Mouse (Mus musculus): ENCODE results near the gene Golga4. TPM values are rescaled to one million over a fixed set of nuclear protein-coding genes. Genes with fewer than 3 reads are reported as not detected.

The Golga4 gene
- polyA plus RNA-seq, 1 experiment from 2014 or later, result 54.2 TPM

GRCm38 (mm10) chr9:118530679-118531078 is 24.6 kb downstream of the Golga4 start:
- Histone ChIP-seq H3K4me2 (no peak overlapping the region), H3K27me3 (no peaks in the 10 kb centered on the region), H3K9ac (no peak overlapping the region), H3K36me3 (peaks cover 89% of the 10 kb centered on the region), H3K4me3 (no peak overlapping the region), H3K27ac (no peak overlapping the region), H3K9me3 (no peaks in the 10 kb centered on the region), H3K4me1 (no peaks in the 10 kb centered on the region)
- ATAC-seq (ENCODE audit: insufficient number of reproducible peaks, insufficient read depth, low FRiP score, low TSS enrichment, low read depth), result no peak
- 88% methylated on average over 6 of the region's 6 CpGs for WGBS

GRCm38 (mm10) chr9:118532516-118533205 is 26.6 kb downstream of the Golga4 start:
- Histone ChIP-seq H3K4me3 (no peak overlapping the region), H3K9ac (no peak overlapping the region), H3K9me3 (no peaks in the 10 kb centered on the region), H3K27me3 (no peaks in the 10 kb centered on the region), H3K36me3 (peaks cover 89% of the 10 kb centered on the region), H3K4me1 (no peaks in the 10 kb centered on the region), H3K27ac (no peak overlapping the region), H3K4me2 (no peak overlapping the region)
- ATAC-seq (ENCODE audit: insufficient number of reproducible peaks, insufficient read depth, low FRiP score, low TSS enrichment, low read depth), result no peak
- 82% methylated on average over 7 of the region's 7 CpGs for WGBS

- ATAC-seq (ENCODE audit: insufficient number of reproducible peaks, insufficient read depth, low FRiP score, low TSS enrichment, low read depth), result no peak
- H3K9ac ChIP-seq, result no peak overlapping the region
- H3K36me3 ChIP-seq, result peaks cover 87% of the 10 kb centered on the region
- H3K4me1 ChIP-seq, result no peaks in the 10 kb centered on the region
- H3K4me2 ChIP-seq, result no peak overlapping the region
- no peak overlapping the region for H3K4me3 ChIP-seq
- 89% methylated on average over 6 of the region's 6 CpGs for WGBS
- H3K9me3 ChIP-seq, result no peaks in the 10 kb centered on the region
- no peak overlapping the region for H3K27ac ChIP-seq
- H3K27me3 ChIP-seq, result no peaks in the 10 kb centered on the region
Measured at GRCm38 (mm10) chr9:118536946-118537345, 30.9 kb downstream of the Golga4 start.

- H3K4me2 ChIP-seq, result no peak overlapping the region
- ATAC-seq (ENCODE audit: insufficient number of reproducible peaks, insufficient read depth, low FRiP score, low TSS enrichment, low read depth), result no peak
- H3K27me3 ChIP-seq, result no peaks in the 10 kb centered on the region
- 84% methylated on average over 9 of the region's 9 CpGs for WGBS
- H3K4me1 ChIP-seq, result no peaks in the 10 kb centered on the region
- no peaks in the 10 kb centered on the region for H3K9me3 ChIP-seq
- peaks cover 88% of the 10 kb centered on the region for H3K36me3 ChIP-seq
- H3K4me3 ChIP-seq, result no peak overlapping the region
- no peak overlapping the region for H3K27ac ChIP-seq
- H3K9ac ChIP-seq, result no peak overlapping the region
Measured at GRCm38 (mm10) chr9:118537463-118538339, 31.6 kb downstream of the Golga4 start.

- peaks cover 76% of the 10 kb centered on the region for H3K36me3 ChIP-seq
- no peaks in the 10 kb centered on the region for H3K4me1 ChIP-seq
- H3K9me3 ChIP-seq, result no peaks in the 10 kb centered on the region
- H3K27me3 ChIP-seq, result no peaks in the 10 kb centered on the region
- H3K4me3 ChIP-seq, result no peak overlapping the region
- H3K27ac ChIP-seq, result no peak overlapping the region
- WGBS, result 91% methylated on average over 8 of the region's 8 CpGs
- ATAC-seq (ENCODE audit: insufficient number of reproducible peaks, insufficient read depth, low FRiP score, low TSS enrichment, low read depth), result no peak
- no peak overlapping the region for H3K9ac ChIP-seq
- no peak overlapping the region for H3K4me2 ChIP-seq
Measured at GRCm38 (mm10) chr9:118541851-118542250, 35.8 kb downstream of the Golga4 start.

- no peak overlapping the region for H3K27ac ChIP-seq
- no peaks in the 10 kb centered on the region for H3K4me1 ChIP-seq
- no peaks in the 10 kb centered on the region for H3K27me3 ChIP-seq
- ATAC-seq (ENCODE audit: insufficient number of reproducible peaks, insufficient read depth, low FRiP score, low TSS enrichment, low read depth), result no peak
- H3K36me3 ChIP-seq, result peaks cover 71% of the 10 kb centered on the region
- H3K9me3 ChIP-seq, result no peaks in the 10 kb centered on the region
- H3K4me2 ChIP-seq, result no peak overlapping the region
- H3K9ac ChIP-seq, result no peak overlapping the region
- no peak overlapping the region for H3K4me3 ChIP-seq
- WGBS, result 80% methylated on average over 6 of the region's 6 CpGs
Measured at GRCm38 (mm10) chr9:118545146-118545545, 39.1 kb downstream of the Golga4 start.

- H3K9ac ChIP-seq, result no peak overlapping the region
- H3K9me3 ChIP-seq, result no peaks in the 10 kb centered on the region
- peaks cover 61% of the 10 kb centered on the region for H3K36me3 ChIP-seq
Measured at GRCm38 (mm10) chr9:118548651-118549050, 42.6 kb downstream of the Golga4 start.

GRCm38 (mm10) chr9:118556951-118557780 is 51.1 kb downstream of the Golga4 start:
- peaks cover 82% of the 10 kb centered on the region for H3K36me3 ChIP-seq
- WGBS, result 88% methylated on average over 24 of the region's 24 CpGs
- H3K27ac ChIP-seq, result no peak overlapping the region

More at GRCm38 (mm10) chr9:118548651-118549050, 42.6 kb downstream of the Golga4 start:
- ATAC-seq (ENCODE audit: insufficient number of reproducible peaks, insufficient read depth, low FRiP score, low TSS enrichment, low read depth), result no peak
- no peak overlapping the region for H3K4me2 ChIP-seq
- H3K27me3 ChIP-seq, result no peaks in the 10 kb centered on the region
- 95% methylated on average over 12 of the region's 12 CpGs for WGBS
- H3K4me3 ChIP-seq, result no peak overlapping the region
- no peaks in the 10 kb centered on the region for H3K4me1 ChIP-seq
- no peak overlapping the region for H3K27ac ChIP-seq

GRCm38 (mm10) chr9:118563356-118563755 is 57.3 kb downstream of the Golga4 start:
- 94% methylated on average over 11 of the region's 11 CpGs for WGBS
- Histone ChIP-seq H3K4me1 (peaks cover 9% of the 10 kb centered on the region), H3K4me2 (no peak overlapping the region), H3K27me3 (no peaks in the 10 kb centered on the region), H3K9ac (no peak overlapping the region), H3K36me3 (peaks cover 94% of the 10 kb centered on the region), H3K9me3 (no peaks in the 10 kb centered on the region), H3K4me3 (no peak overlapping the region), H3K27ac (no peak overlapping the region)
- ATAC-seq (ENCODE audit: insufficient number of reproducible peaks, insufficient read depth, low FRiP score, low TSS enrichment, low read depth), result no peak

More at GRCm38 (mm10) chr9:118556951-118557780, 51.1 kb downstream of the Golga4 start:
- Histone ChIP-seq H3K9ac (no peak overlapping the region), H3K4me1 (no peaks in the 10 kb centered on the region), H3K9me3 (no peaks in the 10 kb centered on the region), H3K4me3 (no peak overlapping the region), H3K27me3 (no peaks in the 10 kb centered on the region), H3K4me2 (no peak overlapping the region)
- ATAC-seq (ENCODE audit: insufficient number of reproducible peaks, insufficient read depth, low FRiP score, low TSS enrichment, low read depth), result no peak

- Histone ChIP-seq H3K9me3 (no peaks in the 10 kb centered on the region), H3K9ac (no peak overlapping the region), H3K4me2 (no peak overlapping the region), H3K27me3 (no peaks in the 10 kb centered on the region), H3K4me1 (peaks cover 9% of the 10 kb centered on the region), H3K36me3 (peaks cover 90% of the 10 kb centered on the region), H3K4me3 (no peak overlapping the region), H3K27ac (no peak overlapping the region)
- ATAC-seq (ENCODE audit: insufficient number of reproducible peaks, insufficient read depth, low FRiP score, low TSS enrichment, low read depth), result no peak
- 91% methylated on average over 7 of the region's 7 CpGs for WGBS
Measured at GRCm38 (mm10) chr9:118563866-118564265, 57.8 kb downstream of the Golga4 start.

GRCm38 (mm10) chr9:118564696-118565095 is 58.6 kb downstream of the Golga4 start:
- H3K27ac ChIP-seq, result no peak overlapping the region
- no peak overlapping the region for H3K4me3 ChIP-seq
- no peaks in the 10 kb centered on the region for H3K9me3 ChIP-seq
- peaks cover 9% of the 10 kb centered on the region for H3K4me1 ChIP-seq
- 81% methylated on average over 16 of the region's 16 CpGs for WGBS
- peaks cover 90% of the 10 kb centered on the region for H3K36me3 ChIP-seq
- no peak for ATAC-seq (ENCODE audit: insufficient number of reproducible peaks, insufficient read depth, low FRiP score, low TSS enrichment, low read depth)
- no peaks in the 10 kb centered on the region for H3K27me3 ChIP-seq
- H3K9ac ChIP-seq, result no peak overlapping the region
- H3K4me2 ChIP-seq, result no peak overlapping the region
